Mouse (Mus musculus): ENCODE results near the gene Med18. TPM values are rescaled to one million over a fixed set of nuclear protein-coding genes. Genes with fewer than 3 reads are reported as not detected.

The Med18 gene
- polyA plus RNA-seq, 1 experiment: 8.3 TPM

DNA sequence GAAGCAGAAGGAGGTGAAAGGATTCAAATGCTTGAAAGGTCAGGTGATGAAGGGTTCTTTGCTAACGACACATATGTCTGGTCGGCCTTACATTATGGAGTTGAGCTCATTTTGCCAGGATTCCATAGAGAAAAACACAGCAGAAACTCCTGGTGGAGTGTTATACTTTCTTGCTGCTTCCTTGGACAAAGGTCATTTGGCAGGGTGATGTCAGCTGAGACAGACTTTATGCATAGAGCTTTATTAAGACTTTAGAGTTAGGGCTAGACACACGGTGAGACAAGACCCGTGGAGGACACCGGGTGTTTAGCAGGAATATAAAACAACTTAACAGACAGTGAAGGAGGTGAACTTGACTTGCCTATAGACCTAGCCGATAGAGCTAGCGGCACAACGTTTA lies 14.1 kb upstream of the Med18 start:
- no peak for DNase-seq (ENCODE audit: low read depth)
- TF ChIP-seq POLR2A (IDR thresholded peaks at IDR 0.05; ENCODE audit: borderline replicate concordance, extremely low read depth, insufficient read depth, insufficient read length, poor library complexity, severe bottlenecking) (no peak), CTCF (IDR thresholded peaks at IDR 0.05; ENCODE audit: borderline replicate concordance, extremely low read depth, insufficient read depth, insufficient read length) (no peak)

DNA sequence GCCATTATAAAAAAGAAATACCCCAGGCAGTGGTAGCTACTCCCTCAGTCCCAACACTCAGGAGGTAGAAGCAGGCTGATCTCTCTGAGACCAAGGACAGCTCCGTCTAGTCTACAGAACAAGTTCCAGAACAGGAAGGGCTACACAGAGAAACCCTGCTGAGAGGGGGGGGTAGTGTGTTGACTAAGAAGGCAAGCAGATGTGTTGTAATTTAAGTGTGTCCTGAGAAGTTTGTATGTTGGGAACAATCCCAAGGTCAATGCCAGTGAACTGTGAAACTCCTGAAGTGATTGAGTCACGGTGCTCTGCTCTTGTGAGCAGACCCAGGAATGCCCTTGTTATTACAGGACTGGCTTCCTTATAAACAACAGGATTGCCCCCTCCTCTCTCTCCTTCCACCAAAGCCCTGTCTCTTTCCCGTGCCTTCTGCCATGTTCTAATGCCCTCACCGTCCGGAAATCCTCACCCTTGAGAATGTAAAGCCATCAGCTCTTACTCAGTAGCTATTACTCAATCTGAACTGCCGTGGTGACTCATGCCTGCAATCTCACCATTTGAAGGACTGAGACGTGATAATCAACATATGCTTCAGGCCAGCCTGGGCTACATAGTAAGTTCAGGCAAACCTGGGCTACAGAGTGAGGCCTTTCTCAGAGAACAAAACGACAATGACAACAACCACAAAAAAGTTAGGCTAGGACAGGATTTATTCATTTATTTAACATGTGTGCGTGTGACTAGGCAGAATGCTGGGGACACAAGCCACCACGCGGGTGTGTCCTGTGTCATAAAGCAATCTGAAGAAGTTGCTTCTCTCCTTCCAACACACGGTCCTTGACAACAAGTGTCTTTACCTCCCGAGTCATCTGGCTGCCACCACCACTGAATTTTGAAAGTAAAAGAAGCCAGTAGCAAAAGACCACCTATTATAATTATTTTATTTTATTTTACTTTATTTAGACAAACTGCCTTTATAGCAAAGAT lies 12.5 kb upstream of the Med18 start:
- TF ChIP-seq CTCF (IDR thresholded peaks at IDR 0.05; ENCODE audit: borderline replicate concordance, extremely low read depth, insufficient read depth, insufficient read length) (no peak), POLR2A (IDR thresholded peaks at IDR 0.05; ENCODE audit: borderline replicate concordance, extremely low read depth, insufficient read depth, insufficient read length, poor library complexity, severe bottlenecking) (no peak)
- DNase-seq (ENCODE audit: low read depth): no peak

DNA sequence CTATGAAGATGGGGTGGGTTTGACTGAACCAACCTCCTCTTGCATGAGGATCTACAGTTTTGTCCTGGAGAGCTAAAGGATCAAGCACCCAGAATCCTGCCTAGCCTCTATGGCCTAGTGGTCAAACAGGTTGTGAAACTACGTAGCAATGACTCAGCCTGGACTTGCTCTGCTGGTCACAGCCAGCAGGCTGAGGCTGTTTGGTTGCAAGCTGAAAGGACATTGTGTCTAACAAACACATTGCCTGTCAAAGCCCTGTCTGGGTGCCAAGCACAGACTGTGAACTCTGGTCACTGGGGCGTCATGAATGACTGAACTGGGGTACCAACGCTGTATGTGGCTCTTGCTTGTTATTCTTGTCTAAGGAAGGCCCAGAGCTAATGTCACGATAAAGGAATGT lies 10.9 kb upstream of the Med18 start:
- TF ChIP-seq POLR2A (IDR thresholded peaks at IDR 0.05; ENCODE audit: borderline replicate concordance, extremely low read depth, insufficient read depth, insufficient read length, poor library complexity, severe bottlenecking): no peak
- no peak for TF ChIP-seq CTCF (IDR thresholded peaks at IDR 0.05; ENCODE audit: borderline replicate concordance, extremely low read depth, insufficient read depth, insufficient read length)
- DNase-seq (ENCODE audit: low read depth): peak; percentile 4

DNA sequence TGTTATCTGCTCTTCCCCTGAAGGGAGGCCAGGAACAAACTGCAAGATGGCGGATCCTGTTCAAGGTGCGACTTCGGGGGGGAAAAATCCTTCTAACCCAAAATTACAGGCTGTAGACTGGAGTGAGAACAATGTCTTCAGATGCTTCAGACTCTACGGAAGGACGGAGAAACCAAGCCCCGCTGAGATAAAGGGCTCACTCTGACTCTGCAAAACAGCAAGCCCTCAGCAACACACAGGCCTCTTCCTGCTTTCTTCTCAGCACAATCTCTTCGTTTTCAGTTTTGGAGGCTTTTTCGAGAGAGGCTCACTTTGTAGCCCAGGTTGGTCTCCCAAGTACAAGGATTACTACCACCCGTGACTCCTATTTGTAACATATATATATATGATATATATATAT lies 9.7 kb upstream of the Med18 start:
- TF ChIP-seq CTCF (IDR thresholded peaks at IDR 0.05; ENCODE audit: borderline replicate concordance, extremely low read depth, insufficient read depth, insufficient read length) (no peak), POLR2A (IDR thresholded peaks at IDR 0.05; ENCODE audit: borderline replicate concordance, extremely low read depth, insufficient read depth, insufficient read length, poor library complexity, severe bottlenecking) (no peak)
- no peak for DNase-seq (ENCODE audit: low read depth)

DNA sequence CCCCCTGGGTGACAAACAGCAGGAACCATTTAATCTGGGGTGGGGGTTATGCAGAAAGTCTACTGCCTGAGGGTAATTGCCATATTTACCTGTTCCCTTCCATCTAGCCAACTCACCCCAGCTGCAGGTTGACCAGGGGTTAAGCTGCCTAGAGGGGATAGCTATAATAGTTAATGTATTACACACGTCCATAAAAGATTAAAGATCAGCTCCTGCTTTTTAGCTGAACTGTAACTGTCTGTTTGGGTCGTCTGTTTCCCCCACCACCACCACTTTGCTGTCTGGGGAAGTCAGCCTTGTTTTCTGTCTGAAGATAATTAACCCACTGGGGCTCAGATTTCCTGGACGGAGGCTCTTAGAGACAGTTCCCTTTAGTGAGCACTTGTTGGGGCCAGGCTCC lies 6.2 kb upstream of the Med18 start:
- TF ChIP-seq POLR2A (IDR thresholded peaks at IDR 0.05; ENCODE audit: borderline replicate concordance, extremely low read depth, insufficient read depth, insufficient read length, poor library complexity, severe bottlenecking) (no peak), CTCF (IDR thresholded peaks at IDR 0.05; ENCODE audit: borderline replicate concordance, extremely low read depth, insufficient read depth, insufficient read length) (no peak)
- DNase-seq (ENCODE audit: low read depth): no peak

DNA sequence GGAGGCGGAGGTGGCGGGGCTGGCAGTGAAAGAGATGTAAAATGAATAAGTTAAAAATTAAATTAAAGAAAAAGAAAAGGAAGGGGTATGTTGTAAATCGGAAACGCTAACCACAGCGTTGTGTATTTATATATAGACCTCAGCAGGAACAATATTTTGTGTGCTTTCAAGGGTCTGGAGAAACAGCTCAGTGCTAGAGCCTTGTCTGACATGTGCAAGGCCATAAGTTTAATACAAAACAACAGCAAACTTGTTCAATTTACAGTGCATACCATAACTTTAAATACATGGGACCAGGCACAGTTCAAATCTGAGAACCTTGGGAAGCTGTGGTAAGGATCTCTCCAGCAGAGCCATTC lies 513 bp upstream of the Med18 start:
- TF ChIP-seq POLR2A (IDR thresholded peaks at IDR 0.05; ENCODE audit: borderline replicate concordance, extremely low read depth, insufficient read depth, insufficient read length, poor library complexity, severe bottlenecking): no peak

DNA sequence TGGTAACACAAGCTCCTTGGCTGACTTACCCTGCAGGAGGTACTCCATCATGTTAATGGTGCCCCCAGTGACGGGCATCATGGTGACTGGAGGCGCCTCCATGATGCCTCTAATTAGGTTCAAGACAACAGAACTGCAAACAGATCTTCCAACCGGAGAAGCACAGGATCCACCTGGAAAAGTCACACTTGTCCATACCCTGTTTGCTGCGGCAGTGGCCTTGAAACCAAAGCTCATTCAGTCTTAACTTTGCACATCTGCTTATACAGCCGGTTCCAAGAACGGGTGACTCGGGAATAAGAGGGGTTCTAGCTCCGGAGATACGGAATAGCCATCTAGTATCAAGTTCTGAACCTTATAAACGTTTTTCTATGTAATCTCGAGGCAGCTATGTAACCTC lies 885 bp downstream of the Med18 start:
- TF ChIP-seq POLR2A (IDR thresholded peaks at IDR 0.05; ENCODE audit: borderline replicate concordance, extremely low read depth, insufficient read depth, insufficient read length, poor library complexity, severe bottlenecking): no peak
- peak; percentile 0 for DNase-seq (ENCODE audit: low read depth)

More for the DNA sequence above, 513 bp upstream of the Med18 start:
- DNase-seq (ENCODE audit: low read depth): no peak

DNA sequence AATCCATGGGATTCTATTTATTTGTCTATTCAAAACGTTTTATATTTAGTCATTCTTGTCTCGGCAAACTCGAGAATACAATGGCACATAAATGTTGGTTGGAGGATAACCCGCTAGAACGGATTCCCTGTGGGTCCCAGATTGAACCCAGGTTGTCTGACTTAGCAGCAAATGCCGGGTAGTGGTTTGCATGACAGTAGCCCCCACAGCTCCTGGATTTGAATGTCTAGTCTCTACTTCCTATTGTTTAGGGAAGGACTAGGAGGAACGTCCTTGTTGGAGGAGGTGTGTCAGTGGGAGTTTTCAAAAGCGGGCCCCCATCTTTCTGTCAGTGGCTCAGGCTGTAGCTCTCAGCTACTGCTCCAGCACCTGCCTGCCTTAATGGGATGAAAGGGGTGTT lies 3.5 kb downstream of the Med18 start:
- DNase-seq (ENCODE audit: low read depth): no peak
- TF ChIP-seq CTCF (IDR thresholded peaks at IDR 0.05; ENCODE audit: borderline replicate concordance, extremely low read depth, insufficient read depth, insufficient read length) (no peak), POLR2A (IDR thresholded peaks at IDR 0.05; ENCODE audit: borderline replicate concordance, extremely low read depth, insufficient read depth, insufficient read length, poor library complexity, severe bottlenecking) (no peak)

DNA sequence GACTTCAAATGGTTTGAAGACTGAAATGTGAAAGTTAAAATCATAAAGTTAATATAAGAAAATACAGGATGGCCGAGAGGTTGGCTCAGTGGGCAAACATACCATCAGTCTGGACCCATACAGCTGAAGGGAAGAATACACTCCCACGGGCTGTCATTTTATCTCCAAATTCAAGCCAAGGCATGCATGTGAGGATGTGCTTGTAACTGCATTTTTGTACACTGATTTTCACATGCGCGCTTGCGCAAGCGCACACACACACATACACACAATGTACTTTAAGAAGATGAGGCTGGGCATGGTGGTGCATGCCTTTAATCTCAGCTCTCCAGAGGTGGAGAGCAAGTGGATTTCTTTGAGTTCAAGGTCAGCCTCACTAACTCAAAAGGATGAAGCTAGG lies 8.2 kb downstream of the Med18 start:
- TF ChIP-seq CTCF (IDR thresholded peaks at IDR 0.05; ENCODE audit: borderline replicate concordance, extremely low read depth, insufficient read depth, insufficient read length) (no peak), POLR2A (IDR thresholded peaks at IDR 0.05; ENCODE audit: borderline replicate concordance, extremely low read depth, insufficient read depth, insufficient read length, poor library complexity, severe bottlenecking) (no peak)
- DNase-seq (ENCODE audit: low read depth): no peak

DNA sequence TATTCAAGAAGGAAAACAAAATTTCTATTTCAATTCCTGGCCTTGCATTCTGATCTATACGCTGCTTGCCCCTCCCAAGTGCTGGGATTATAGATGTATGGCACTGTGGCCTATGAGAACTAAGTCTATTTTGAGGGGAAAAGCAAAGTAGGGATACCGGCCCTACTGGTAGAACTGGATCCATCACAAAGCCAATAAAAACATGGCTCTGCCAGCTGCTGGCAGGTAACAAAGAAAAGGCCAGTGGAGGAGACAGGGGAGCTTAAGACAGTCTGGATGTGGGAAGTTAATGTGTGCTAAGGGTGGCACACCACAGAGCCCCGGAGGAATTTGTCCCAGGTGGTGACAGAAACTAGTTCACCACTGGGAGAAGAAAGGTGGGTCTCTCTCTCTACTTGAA lies 8.6 kb downstream of the Med18 start:
- no peak for DNase-seq (ENCODE audit: low read depth)
- TF ChIP-seq POLR2A (IDR thresholded peaks at IDR 0.05; ENCODE audit: borderline replicate concordance, extremely low read depth, insufficient read depth, insufficient read length, poor library complexity, severe bottlenecking) (no peak), CTCF (IDR thresholded peaks at IDR 0.05; ENCODE audit: borderline replicate concordance, extremely low read depth, insufficient read depth, insufficient read length) (no peak)

DNA sequence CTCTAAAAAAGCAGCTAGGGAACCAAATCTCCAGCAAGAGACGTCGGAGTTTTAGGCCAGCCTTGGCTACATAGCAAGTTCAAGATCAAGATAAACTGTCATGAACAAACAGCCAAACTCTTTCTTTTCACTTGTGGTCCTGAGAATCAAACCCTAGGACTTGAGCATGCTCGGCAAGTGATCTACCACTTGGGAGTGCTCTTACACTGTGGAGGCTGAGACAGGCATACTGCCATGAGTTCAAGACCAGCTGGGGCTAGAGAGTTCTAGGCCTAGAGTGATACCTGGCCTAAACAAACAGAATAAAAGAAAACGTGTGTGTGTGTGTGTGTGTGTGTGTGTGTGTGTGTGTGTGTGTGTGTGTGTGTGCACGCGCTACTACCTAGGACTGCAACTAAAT lies 9.5 kb downstream of the Med18 start:
- TF ChIP-seq CTCF (IDR thresholded peaks at IDR 0.05; ENCODE audit: borderline replicate concordance, extremely low read depth, insufficient read depth, insufficient read length): no peak
- TF ChIP-seq POLR2A (IDR thresholded peaks at IDR 0.05; ENCODE audit: borderline replicate concordance, extremely low read depth, insufficient read depth, insufficient read length, poor library complexity, severe bottlenecking): no peak
- DNase-seq (ENCODE audit: low read depth): no peak

DNA sequence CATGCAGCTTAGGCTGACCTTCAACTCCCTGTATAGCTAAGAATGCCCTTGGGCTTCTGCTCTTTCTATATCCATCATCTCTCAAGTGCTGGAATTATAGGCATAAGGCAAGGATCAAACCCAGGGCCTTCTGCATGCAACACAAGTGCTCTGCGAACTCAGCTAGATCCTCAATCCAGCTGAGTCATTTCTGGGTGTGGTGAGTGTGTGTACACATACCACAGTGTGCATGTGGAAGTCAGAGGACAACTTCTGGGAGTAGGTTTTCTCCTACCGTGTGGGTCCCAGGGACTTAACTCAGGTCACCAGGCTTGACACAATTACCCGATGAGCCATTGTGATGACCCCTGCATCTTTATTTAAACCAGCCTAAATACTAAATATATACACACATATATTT lies 13.9 kb downstream of the Med18 start:
- TF ChIP-seq POLR2A (IDR thresholded peaks at IDR 0.05; ENCODE audit: borderline replicate concordance, extremely low read depth, insufficient read depth, insufficient read length, poor library complexity, severe bottlenecking): no peak
- no peak for TF ChIP-seq CTCF (IDR thresholded peaks at IDR 0.05; ENCODE audit: borderline replicate concordance, extremely low read depth, insufficient read depth, insufficient read length)
- DNase-seq (ENCODE audit: low read depth): no peak

Measured in brain, embryonic 14.5 days (tissue).